Mouse (Mus musculus) adrenal gland, postnatal 4 days (tissue): ENCODE data around the gene Ankrd44. TPM values are rescaled to one million over a fixed set of nuclear protein-coding genes. Genes with fewer than 3 reads are reported as not detected.

Experiments
- DNase-seq, 2 experiments: peaks; one replicate each; pipeline ENCODE4 v3.0.0; 2021 to 2022; ENCODE audit warnings: low spot score in 2 of 2, mixed read lengths in 2 of 2
- total RNA-seq, 2 experiments: library from RNA; stranded (reverse); gene quantifications; 2 replicates each; pipeline ENCODE4 v1.2.3; 2021

Gene Ankrd44
- total RNA-seq, 2 experiments from 2014 or later = 38.2 TPM

DNA sequence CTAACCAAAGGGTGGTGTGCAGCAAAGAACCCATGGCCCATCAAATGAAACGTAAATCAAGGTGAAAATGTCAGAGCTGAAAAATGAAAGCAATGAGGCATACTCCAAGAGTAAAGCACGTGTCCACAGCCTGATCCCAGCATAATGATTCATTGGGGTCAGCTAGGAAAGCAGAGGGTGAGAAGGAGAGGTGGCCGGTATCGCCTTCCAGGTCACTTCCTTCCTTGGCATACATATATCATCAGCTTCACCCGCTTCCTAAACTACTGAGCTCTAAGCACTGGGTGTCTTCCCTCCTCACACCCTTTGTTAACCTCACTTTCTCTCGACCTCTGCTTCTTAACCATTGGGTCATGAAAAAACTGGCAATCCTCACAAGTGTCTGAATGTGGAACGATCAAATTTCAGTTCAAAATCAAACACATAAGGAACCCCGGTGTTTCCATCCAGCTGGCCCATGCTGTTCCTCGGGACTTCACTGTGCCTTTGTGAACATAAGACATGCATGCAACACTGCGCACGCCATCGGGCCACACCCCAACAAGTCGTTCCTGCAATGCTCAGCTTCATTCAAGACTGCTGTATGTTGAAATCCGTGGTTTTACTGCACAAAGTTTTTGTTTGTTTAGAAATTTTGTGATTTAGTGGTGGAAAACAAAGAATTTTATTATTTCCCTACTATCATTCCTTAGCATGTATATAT, 101.9 kb downstream of the Ankrd44 start:
- DNase-seq = no peak

- DNase-seq = no peak
Observed at GRCm38 (mm10) chr1:54821797-54822196, 104.4 kb downstream of the Ankrd44 start.

DNA sequence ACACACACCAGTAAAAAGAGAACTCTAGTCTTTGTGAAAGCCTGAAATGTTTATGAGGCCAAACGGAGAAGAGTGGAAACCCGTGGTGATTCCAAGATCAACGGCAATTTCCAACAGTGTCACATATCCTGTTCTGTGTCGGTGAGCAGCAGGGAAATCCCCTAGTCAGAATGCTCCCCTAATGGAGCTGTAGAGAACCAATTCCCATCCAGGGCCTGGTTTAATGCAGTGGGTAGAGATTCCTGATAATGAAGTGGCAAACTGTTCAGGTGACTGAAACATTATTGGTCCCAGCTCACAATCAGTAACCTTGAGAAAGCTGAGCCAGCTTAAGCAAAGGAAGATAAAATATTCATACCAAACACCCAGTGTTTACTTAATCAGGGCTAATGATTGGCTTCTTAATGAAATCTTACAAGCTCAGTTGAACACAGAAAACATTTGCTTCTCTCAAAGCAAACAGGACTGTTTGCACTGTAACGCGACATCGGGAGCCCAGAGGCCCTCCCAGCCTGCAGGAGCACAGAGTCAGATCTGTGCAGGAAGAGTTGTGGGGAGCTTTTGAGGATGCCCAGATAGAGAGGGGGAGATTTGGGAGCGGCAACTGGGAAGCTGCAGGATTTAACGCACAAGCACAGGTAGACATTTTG, 110.9 kb downstream of the Ankrd44 start:
- no peak for DNase-seq

- no peak for DNase-seq
Observed at GRCm38 (mm10) chr1:54809811-54810549, 116.2 kb downstream of the Ankrd44 start.

DNA sequence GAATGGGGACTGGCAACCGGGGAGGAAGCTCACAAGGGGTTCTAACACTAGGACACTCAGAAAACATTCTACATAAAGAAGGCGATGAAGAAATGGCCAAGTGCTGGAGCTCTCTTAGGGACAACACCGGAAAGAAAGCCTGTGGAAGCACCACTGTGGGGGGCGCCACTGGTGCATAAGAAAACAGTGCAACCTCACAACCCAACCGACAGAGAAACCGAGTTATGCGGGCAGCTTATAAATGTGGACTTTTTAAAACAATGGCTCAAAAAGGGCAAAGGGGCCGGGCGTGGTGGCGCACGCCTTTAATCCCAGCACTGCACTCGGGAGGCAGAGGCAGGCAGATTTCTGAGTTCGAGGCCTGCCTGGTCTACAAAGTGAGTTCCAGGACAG, 117.1 kb downstream of the Ankrd44 start:
- DNase-seq = no peak

- no peak for DNase-seq
Observed at GRCm38 (mm10) chr1:54808401-54809097, 117.6 kb downstream of the Ankrd44 start.

DNA sequence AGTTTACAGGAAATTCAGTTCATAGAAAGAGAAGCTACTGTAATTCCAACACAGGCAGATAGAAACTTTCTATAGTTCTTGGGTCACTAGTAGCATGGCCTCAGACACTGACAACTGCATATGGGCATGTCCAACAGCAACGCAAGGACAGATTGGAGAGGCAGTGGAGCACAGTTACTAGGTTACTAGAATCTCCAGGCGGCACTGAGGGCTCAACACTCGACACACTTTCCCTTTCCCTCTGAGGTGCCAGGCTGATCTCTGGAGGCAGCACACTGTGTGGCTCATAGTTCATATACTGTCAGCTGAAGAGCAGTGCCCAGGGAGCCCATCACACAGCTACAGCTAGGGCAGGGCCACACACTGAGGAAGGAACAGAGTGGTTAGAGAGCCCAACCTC, 118.4 kb downstream of the Ankrd44 start:
- no peak for DNase-seq

GRCm38 (mm10) chr1:54806116-54806850, 119.9 kb downstream of the Ankrd44 start:
- DNase-seq = no peak

- no peak for DNase-seq
Observed at GRCm38 (mm10) chr1:54804406-54804805, 121.8 kb downstream of the Ankrd44 start.

DNA sequence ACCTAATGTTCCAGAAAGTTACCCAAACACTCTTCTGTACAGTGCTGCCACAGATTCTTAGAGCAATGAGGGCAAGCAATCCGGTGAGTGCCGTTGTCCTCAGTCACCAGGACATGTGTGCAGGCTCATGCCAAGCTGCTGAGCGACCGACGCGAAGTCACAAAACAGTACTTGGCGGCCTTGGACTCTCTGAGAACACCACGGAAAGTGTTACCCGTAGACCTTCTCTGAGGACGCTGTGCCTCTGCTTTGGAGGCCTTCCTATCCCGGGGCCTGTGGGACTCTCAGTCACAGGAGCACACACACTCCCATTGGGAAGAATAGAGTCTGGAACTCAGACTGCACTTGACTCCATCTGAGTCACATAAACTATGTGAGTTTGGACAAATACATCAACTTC, 123.5 kb downstream of the Ankrd44 start:
- DNase-seq = no peak

GRCm38 (mm10) chr1:54801256-54801655, 124.9 kb downstream of the Ankrd44 start:
- DNase-seq = no peak

- DNase-seq = no peak
Observed at GRCm38 (mm10) chr1:54799421-54799820, 126.8 kb downstream of the Ankrd44 start.

DNA sequence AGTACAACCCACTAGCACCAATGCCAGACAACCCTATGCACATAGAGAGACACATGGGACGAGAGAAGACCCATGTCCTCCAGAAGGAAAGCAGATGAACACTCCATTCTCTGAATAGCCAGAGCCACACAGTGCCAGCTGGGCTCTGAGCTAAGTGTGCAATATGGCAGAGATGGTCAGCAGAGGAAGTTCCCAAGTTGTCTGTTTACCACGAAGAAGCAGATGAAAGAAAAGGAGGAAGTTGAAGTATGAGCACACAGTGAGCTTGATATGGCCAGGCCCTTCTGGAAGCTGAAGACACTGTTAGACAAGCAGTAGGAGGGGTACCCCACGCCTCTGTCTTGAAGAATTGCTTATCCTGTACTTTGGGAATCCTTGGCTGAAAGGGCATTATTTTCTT, 127.8 kb downstream of the Ankrd44 start:
- no peak for DNase-seq

GRCm38 (mm10) chr1:54794709-54795108, 131.5 kb downstream of the Ankrd44 start:
- DNase-seq = no peak

DNA sequence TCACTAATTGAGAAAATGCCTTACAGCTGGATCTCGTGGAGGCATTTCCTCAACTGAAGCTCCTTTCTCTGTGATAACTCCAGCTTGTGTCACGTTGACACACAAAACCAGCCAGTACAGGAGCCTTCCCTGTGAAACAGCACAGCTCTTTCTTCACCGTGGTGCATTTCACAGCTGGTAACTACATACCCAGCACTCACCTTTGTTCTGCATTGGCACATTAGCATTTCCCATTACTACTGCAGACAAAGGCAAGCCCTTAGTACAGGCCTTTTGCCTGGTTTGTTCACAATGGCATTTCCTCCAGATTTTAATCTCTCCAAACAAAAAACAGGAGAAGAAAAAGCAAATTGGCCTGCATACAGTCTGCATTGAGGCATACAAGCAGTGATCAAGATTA, 134.8 kb downstream of the Ankrd44 start:
- DNase-seq = no peak

GRCm38 (mm10) chr1:54789327-54789960, 136.7 kb downstream of the Ankrd44 start:
- DNase-seq = no peak

- DNase-seq = no peak
Observed at GRCm38 (mm10) chr1:54788337-54788736, 137.8 kb downstream of the Ankrd44 start.

DNA sequence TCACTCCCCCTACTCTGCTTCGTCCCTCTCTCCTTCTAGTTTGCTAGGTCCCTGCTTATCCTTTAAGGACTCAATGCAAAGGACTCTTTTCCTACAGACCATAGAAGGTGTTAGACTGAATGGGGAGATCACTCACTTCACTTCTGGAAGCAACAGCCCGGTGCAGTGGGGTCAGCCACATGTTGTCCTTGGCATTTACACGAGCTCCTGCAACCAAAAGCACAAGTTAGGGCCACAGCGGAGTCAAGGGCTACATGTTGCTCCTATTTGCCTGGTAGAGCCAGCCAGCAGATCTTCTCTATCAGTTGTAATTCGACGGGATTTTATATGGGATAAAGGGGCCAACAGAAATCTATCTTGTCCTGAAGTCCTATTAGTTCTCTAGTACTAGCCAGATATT, 148.0 kb downstream of the Ankrd44 start:
- DNase-seq = no peak

GRCm38 (mm10) chr1:54777104-54777503, 149.1 kb downstream of the Ankrd44 start:
- DNase-seq = no peak

GRCm38 (mm10) chr1:54776116-54776515, 150.1 kb downstream of the Ankrd44 start:
- no peak for DNase-seq
